Mouse (Mus musculus): ENCODE measurements around the gene Aimp2. TPM values are rescaled to one million over a fixed set of nuclear protein-coding genes. Genes with fewer than 3 reads are reported as not detected.

Aimp2 gene
- polyA plus RNA-seq (2014; fragmentation: Illumina TruSeq; extraction: RNeasy Lipid Tissue Mini Kit (QIAGEN cat#74804); ENCODE audit: low read depth, low replicate concordance) = 6.5 TPM

GRCm38 (mm10) chr5:143909417-143910400 is at the start of gene Aimp2, which contains the start of gene Pms2:
Gene Aimp2, minus strand, starts transcription at chr5:143909847.
Gene Pms2, plus strand, starts transcription at chr5:143909964.

GRCm38 (mm10) chr5:143932831-143933230 is 23.2 kb upstream of the Aimp2 start, which contains the start of gene Rsph10b:
Gene Rsph10b, plus strand, starts transcription at chr5:143933035.

GRCm38 (mm10) chr5:143927875-143928274 is 18.2 kb upstream of the Aimp2 start, which contains the start of gene Gm42421:
Gene Gm42421, plus strand, starts transcription at chr5:143928175.

GRCm38 (mm10) chr5:143897635-143898330 is 11.9 kb downstream of the Aimp2 start, which contains the start of gene Ankrd61:
Gene Ankrd61, minus strand, starts transcription at chr5:143897685.

Other genes with a start within 250 kb of the Aimp2 start
- 6.9 TPM for gene Usp42, start 177.6 kb downstream of the Aimp2 start, polyA plus RNA-seq (2014; fragmentation: Illumina TruSeq; extraction: RNeasy Lipid Tissue Mini Kit (QIAGEN cat#74804); ENCODE audit: low read depth, low replicate concordance)
- 59.6 TPM for gene Eif2ak1, start 92.1 kb downstream of the Aimp2 start, polyA plus RNA-seq (2014; fragmentation: Illumina TruSeq; extraction: RNeasy Lipid Tissue Mini Kit (QIAGEN cat#74804); ENCODE audit: low read depth, low replicate concordance)
- not detected for gene Ankrd61, start 12.2 kb downstream of the Aimp2 start, polyA plus RNA-seq (2014; fragmentation: Illumina TruSeq; extraction: RNeasy Lipid Tissue Mini Kit (QIAGEN cat#74804); ENCODE audit: low read depth, low replicate concordance)
- gene Pms2, start 117 bp upstream of the Aimp2 start, polyA plus RNA-seq (2014; fragmentation: Illumina TruSeq; extraction: RNeasy Lipid Tissue Mini Kit (QIAGEN cat#74804); ENCODE audit: low read depth, low replicate concordance) = 11.0 TPM
- not detected for gene Gm42421, start 18.3 kb upstream of the Aimp2 start, polyA plus RNA-seq (2014; fragmentation: Illumina TruSeq; extraction: RNeasy Lipid Tissue Mini Kit (QIAGEN cat#74804); ENCODE audit: low read depth, low replicate concordance)
- 2.1 TPM for gene Rsph10b, start 23.2 kb upstream of the Aimp2 start, polyA plus RNA-seq (2014; fragmentation: Illumina TruSeq; extraction: RNeasy Lipid Tissue Mini Kit (QIAGEN cat#74804); ENCODE audit: low read depth, low replicate concordance)
- 99.8 TPM for gene Ccz1, start 105.0 kb upstream of the Aimp2 start, polyA plus RNA-seq (2014; fragmentation: Illumina TruSeq; extraction: RNeasy Lipid Tissue Mini Kit (QIAGEN cat#74804); ENCODE audit: low read depth, low replicate concordance)
- not detected for gene Ocm, start 116.8 kb upstream of the Aimp2 start, polyA plus RNA-seq (2014; fragmentation: Illumina TruSeq; extraction: RNeasy Lipid Tissue Mini Kit (QIAGEN cat#74804); ENCODE audit: low read depth, low replicate concordance)
- gene Lmtk2, start 190.6 kb upstream of the Aimp2 start, polyA plus RNA-seq (2014; fragmentation: Illumina TruSeq; extraction: RNeasy Lipid Tissue Mini Kit (QIAGEN cat#74804); ENCODE audit: low read depth, low replicate concordance) = 17.5 TPM

All from kidney, adult 10 weeks (tissue).